Mouse (Mus musculus) kidney, adult 2 months (tissue): ENCODE data around the gene Raver1. TPM values are rescaled to one million over a fixed set of nuclear protein-coding genes. Genes with fewer than 3 reads are reported as not detected.

Experiments
- DNase-seq: peaks from one replicate; pipeline ENCODE4 v3.0.0; 2021
- H3K27ac ChIP-seq: fragments of 200-500 bp; 2 replicates; pipeline ENCODE4 v1.5.1; 2012; ENCODE audit warnings: low read depth, low read length, control low read depth, inconsistent platforms; ENCODE audit not compliant: insufficient read depth
- H3K27me3 ChIP-seq: fragments of 200-500 bp; replicated peaks from 2 replicates; pipeline ENCODE4 v1.6.1; 2012; ENCODE audit warnings: mild to moderate bottlenecking, moderate library complexity, low read length, inconsistent platforms; ENCODE audit not compliant: control insufficient read depth, insufficient read depth
- H3K36me3 ChIP-seq: fragments of 200-500 bp; 2 replicates; pipeline ENCODE4 v1.6.1; 2012; ENCODE audit warnings: mild to moderate bottlenecking, moderate library complexity, low read length, inconsistent platforms; ENCODE audit not compliant: control insufficient read depth, insufficient read depth
- H3K4me1 ChIP-seq: fragments of 200-500 bp; 2 replicates; pipeline ENCODE4 v1.6.1; 2011; ENCODE audit warnings: low read length; ENCODE audit not compliant: control insufficient read depth, insufficient read depth
- H3K4me3 ChIP-seq: fragments of 200-500 bp; 2 replicates; pipeline ENCODE4 v1.5.1; 2011; ENCODE audit warnings: mild to moderate bottlenecking, low read depth, low read length, control low read depth; ENCODE audit not compliant: insufficient read depth
- CTCF ChIP-seq: fragments of 200-500 bp; conservative IDR thresholded peaks from 2 replicates; pipeline ENCODE4 v1.5.1; 2011; ENCODE audit warnings: low read depth, mild to moderate bottlenecking, control low read depth, low read length, moderate library complexity, mixed read lengths; ENCODE audit not compliant: insufficient read depth, insufficient read length
- POLR2A ChIP-seq: fragments of 200-500 bp; IDR thresholded peaks from one replicate; pipeline ENCODE4 v1.6.1; 2011; ENCODE audit warnings: low read depth, low read length, control low read depth
- WGBS: fragments of 180-500 bp; shearing (Covaris S2); methylation state at CpG from one replicate; pipeline ENCODE4 v1.1.7; 2018; 5-methylcytosine and 5-hydroxymethylcytosine counted together
- polyA plus RNA-seq: library from polyadenylated mRNA; depleted of rRNA; stranded (reverse); fragments of >200 nt; gene quantifications from 2 replicates; pipeline ENCODE4 v1.2.3, GENCODE M21; 2012; rRNA removed

The Raver1 gene
- polyA plus RNA-seq, 1 experiment: 45.8 TPM

- peak; percentile 86 for DNase-seq
- peak within 1 kb of the TSS; percentile 36; the same call in 1 of the 2 replicates for H3K4me3 ChIP-seq
- H3K27ac ChIP-seq: no peak within 1 kb of the TSS
- peaks cover 4% of the 10 kb centered on the region; the same call in 1 of the 2 replicates for H3K4me1 ChIP-seq
- WGBS: 5% methylated on average over 37 of the region's 37 CpGs
- no peak for TF ChIP-seq POLR2A
- TF ChIP-seq CTCF: peak; percentile 82
- no peaks in the 10 kb centered on the region for H3K27me3 ChIP-seq
- H3K36me3 ChIP-seq: no peaks in the 10 kb centered on the region
Observed at GRCm38 (mm10) chr9:21029291-21030054, 62.3 kb downstream of the Raver1 start, which contains the start of gene Icam4. Gene Icam4 (plus strand): TSS chr9:21029373.

GRCm38 (mm10) chr9:21028560-21029110, 63.2 kb downstream of the Raver1 start:
- DNase-seq: no peak
- Histone ChIP-seq H3K27me3 (no peaks in the 10 kb centered on the region), H3K4me1 (peaks cover 4% of the 10 kb centered on the region; the same call in 1 of the 2 replicates), H3K36me3 (no peaks in the 10 kb centered on the region), H3K27ac (no peak overlapping the region), H3K4me3 (no peak overlapping the region)
- WGBS: 77% methylated on average over 6 of the region's 6 CpGs
- TF ChIP-seq POLR2A (no peak), CTCF (no peak)

GRCm38 (mm10) chr9:21027774-21028290, 64.0 kb downstream of the Raver1 start:
- Histone ChIP-seq H3K27ac (no peak overlapping the region), H3K4me1 (peaks cover 4% of the 10 kb centered on the region; the same call in 1 of the 2 replicates), H3K36me3 (no peaks in the 10 kb centered on the region), H3K4me3 (no peak overlapping the region), H3K27me3 (no peaks in the 10 kb centered on the region)
- no peak for DNase-seq
- TF ChIP-seq CTCF (no peak), POLR2A (no peak)
- 75% methylated on average over 8 of the region's 8 CpGs for WGBS

- no peaks in the 10 kb centered on the region for H3K36me3 ChIP-seq
- WGBS: 88% methylated on average over 12 of the region's 12 CpGs
- no peak for TF ChIP-seq POLR2A
- TF ChIP-seq CTCF: no peak
- H3K4me3 ChIP-seq: no peak overlapping the region
- no peak overlapping the region for H3K27ac ChIP-seq
- no peaks in the 10 kb centered on the region for H3K27me3 ChIP-seq
- peaks cover 4% of the 10 kb centered on the region; the same call in 1 of the 2 replicates for H3K4me1 ChIP-seq
- no peak for DNase-seq
Observed at GRCm38 (mm10) chr9:21026849-21027248, 65.0 kb downstream of the Raver1 start.

GRCm38 (mm10) chr9:21025258-21025810, 66.5 kb downstream of the Raver1 start:
- Histone ChIP-seq H3K27ac (no peak overlapping the region), H3K36me3 (no peaks in the 10 kb centered on the region), H3K27me3 (no peaks in the 10 kb centered on the region), H3K4me1 (peaks cover 4% of the 10 kb centered on the region; the same call in 1 of the 2 replicates), H3K4me3 (no peak overlapping the region)
- no peak for DNase-seq
- 81% methylated on average over 19 of the region's 19 CpGs for WGBS
- TF ChIP-seq POLR2A: no peak
- TF ChIP-seq CTCF: no peak

Other genes starting within 250 kb of the Raver1 start
- gene A230050P20Rik, start 223.4 kb downstream of the Raver1 start, polyA plus RNA-seq: 31.7 and 40.3 TPM in 2 replicates
- gene Angptl6, start 212.3 kb downstream of the Raver1 start, polyA plus RNA-seq: 3.6 and 4.0 TPM in 2 replicates
- 28.3 and 31.2 TPM in 2 replicates for gene Ppan, start 203.8 kb downstream of the Raver1 start, polyA plus RNA-seq
- 93.1 and 116 TPM in 2 replicates for gene Eif3g, start 193.4 kb downstream of the Raver1 start, polyA plus RNA-seq
- 12.1 and 12.5 TPM in 2 replicates for gene Dnmt1, start 132.1 kb downstream of the Raver1 start, polyA plus RNA-seq
- 3.5 and 4.0 TPM in 2 replicates for gene S1pr2, start 115.2 kb downstream of the Raver1 start, polyA plus RNA-seq
- gene Mrpl4, start 89.3 kb downstream of the Raver1 start, polyA plus RNA-seq: 175 and 213 TPM in 2 replicates
- 23.4 and 25.9 TPM in 2 replicates for gene Icam1, start 76.0 kb downstream of the Raver1 start, polyA plus RNA-seq
- 1.2 and 1.4 TPM in 2 replicates for gene Icam4, start 62.6 kb downstream of the Raver1 start, polyA plus RNA-seq
- 0.34 and 0.49 TPM in 2 replicates for gene Icam5, start 59.9 kb downstream of the Raver1 start, polyA plus RNA-seq
- gene Zglp1, start 24.9 kb downstream of the Raver1 start, polyA plus RNA-seq: 0.38 TPM in 1 of 2 replicates, not detected in the other
- 0.20 and 0.27 TPM in 2 replicates for gene Gm49373, start 18.9 kb downstream of the Raver1 start, polyA plus RNA-seq
- gene Fdx1l, start 18.4 kb downstream of the Raver1 start, polyA plus RNA-seq: 59.8 and 67.0 TPM in 2 replicates
- gene Gm38431, start within 50 bp of the Raver1 start, polyA plus RNA-seq: 1.1 and 2.6 TPM in 2 replicates
- 17.0 and 19.0 TPM in 2 replicates for gene Tyk2, start 39.2 kb upstream of the Raver1 start, polyA plus RNA-seq
- 53.1 and 72.6 TPM in 2 replicates for gene Cdc37, start 58.0 kb upstream of the Raver1 start, polyA plus RNA-seq
- gene Pde4a, start 73.7 kb upstream of the Raver1 start, polyA plus RNA-seq: 7.8 and 9.0 TPM in 2 replicates
- gene Keap1, start 147.4 kb upstream of the Raver1 start, polyA plus RNA-seq: 42.8 and 52.4 TPM in 2 replicates
- gene S1pr5, start 156.4 kb upstream of the Raver1 start, polyA plus RNA-seq: 0.38 and 0.39 TPM in 2 replicates
- gene Atg4d, start 173.3 kb upstream of the Raver1 start, polyA plus RNA-seq: 67.0 and 71.9 TPM in 2 replicates
- 14.2 and 15.9 TPM in 2 replicates for gene Kri1, start 196.0 kb upstream of the Raver1 start, polyA plus RNA-seq
- gene Cdkn2d, start 199.4 kb upstream of the Raver1 start, polyA plus RNA-seq: 20.2 and 24.1 TPM in 2 replicates
- 30.6 and 36.2 TPM in 2 replicates for gene Ap1m2, start 220.3 kb upstream of the Raver1 start, polyA plus RNA-seq
- gene Slc44a2, start 228.7 kb upstream of the Raver1 start, polyA plus RNA-seq: 47.4 and 49.2 TPM in 2 replicates